Mouse (Mus musculus) MEL (cell line): ENCODE measurements around the gene Map2k1. TPM values are rescaled to one million over a fixed set of nuclear protein-coding genes. Genes with fewer than 3 reads are reported as not detected.

Experiments used
- DNase-seq: peaks from one replicate; pipeline ENCODE4 v3.0.0; 2011; ENCODE audit warnings: low read depth, low spot score
- H3K27ac ChIP-seq: 2 replicates; pipeline ENCODE4 v1.5.1; 2012; ENCODE audit warnings: low read depth, mild to moderate bottlenecking, control low read depth, low read length, moderate library complexity; ENCODE audit not compliant: control insufficient read depth
- H3K27me3 ChIP-seq, 2 experiments: fragments of 150-350 bp in 1 of 2; sonication (generic) in 1 of 2; 2 replicates each; pipeline ENCODE4 v1.6.1; 2012; ENCODE audit warnings: low read length in 2 of 2, mild to moderate bottlenecking in 2 of 2, improper control_type of control experiment in 1 of 2, moderate library complexity in 1 of 2; ENCODE audit not compliant: insufficient read depth in 2 of 2, control insufficient read depth in 1 of 2
- H3K36me3 ChIP-seq, 2 experiments: 2 replicates each; pipeline ENCODE4 v1.6.1; 2012 to 2014; ENCODE audit warnings: low read length in 2 of 2, improper control_type of control experiment in 1 of 2, inconsistent platforms in 1 of 2, mild to moderate bottlenecking in 1 of 2; ENCODE audit not compliant: insufficient read depth in 2 of 2, control insufficient read depth in 1 of 2
- H3K4me1 ChIP-seq, 2 experiments: fragments of 150-350 bp in 1 of 2; sonication (generic) in 1 of 2; 2 replicates each; pipeline ENCODE4 v1.6.1; 2012; ENCODE audit warnings: low read length in 2 of 2, improper control_type of control experiment in 1 of 2, mild to moderate bottlenecking in 1 of 2; ENCODE audit not compliant: insufficient read depth in 2 of 2, control insufficient read depth in 1 of 2
- H3K4me3 ChIP-seq, 2 experiments: fragments of 150-350 bp in 1 of 2; sonication (generic) in 1 of 2; 2 replicates each; pipeline ENCODE4 v1.5.1; 2012; ENCODE audit warnings: low read depth in 2 of 2, low read length in 2 of 2, mild to moderate bottlenecking in 2 of 2, moderate library complexity in 2 of 2, control low read depth in 1 of 2, improper control_type of control experiment in 1 of 2; ENCODE audit not compliant: control insufficient read depth in 1 of 2, insufficient read depth in 1 of 2
- H3K79me2 ChIP-seq: 2 replicates; pipeline ENCODE4 v1.6.1; 2012; ENCODE audit warnings: mild to moderate bottlenecking, low read length, moderate library complexity; ENCODE audit not compliant: control insufficient read depth, poor library complexity, insufficient read depth
- H3K9ac ChIP-seq: 2 replicates; pipeline ENCODE4 v1.6.1; 2012; ENCODE audit warnings: low read depth, mild to moderate bottlenecking, control low read depth, low read length, moderate library complexity; ENCODE audit not compliant: control insufficient read depth, poor library complexity, severe bottlenecking
- H3K9me3 ChIP-seq: fragments of 150-350 bp; sonication (generic); replicated peaks from 2 replicates; pipeline ENCODE4 v1.6.1; 2012; ENCODE audit warnings: mild to moderate bottlenecking, low read length, improper control_type of control experiment, moderate library complexity; ENCODE audit not compliant: insufficient read depth
- BHLHE40 ChIP-seq: IDR thresholded peaks from 2 replicates; pipeline ENCODE4 v1.6.1; 2012; ENCODE audit warnings: low read depth, mild to moderate bottlenecking, inconsistent platforms, low read length, improper control_type of control experiment, borderline replicate concordance
- CHD2 ChIP-seq: IDR thresholded peaks from 2 replicates; pipeline ENCODE4 v1.6.1; 2011; ENCODE audit warnings: low read length, improper control_type of control experiment
- E2F4 ChIP-seq: IDR thresholded peaks from 2 replicates; pipeline ENCODE4 v1.6.1; 2011; ENCODE audit warnings: low read depth, low read length, improper control_type of control experiment, borderline replicate concordance
- ELF1 ChIP-seq: IDR thresholded peaks from 2 replicates; pipeline ENCODE4 v1.6.1; 2014; ENCODE audit warnings: low read depth, mild to moderate bottlenecking, inconsistent platforms, low read length, improper control_type of control experiment, moderate library complexity
- EP300 ChIP-seq, 2 experiments: IDR thresholded peaks; 2 replicates each; pipeline ENCODE4 v1.6.1; 2011; ENCODE audit warnings: improper control_type of control experiment in 2 of 2, low read length in 2 of 2, low read depth in 1 of 2, mild to moderate bottlenecking in 1 of 2
- ETS1 ChIP-seq: IDR thresholded peaks from 2 replicates; pipeline ENCODE4 v1.6.1; 2012; ENCODE audit warnings: low read depth, mild to moderate bottlenecking, inconsistent platforms, low read length, improper control_type of control experiment, moderate library complexity
- JUND ChIP-seq: IDR thresholded peaks from 2 replicates; pipeline ENCODE4 v1.6.1; 2011; ENCODE audit warnings: low read depth, mild to moderate bottlenecking, improper control_type of control experiment, low read length
- KAT2A ChIP-seq: conservative IDR thresholded peaks from 2 replicates; pipeline ENCODE4 v1.6.1; 2012; ENCODE audit warnings: low read depth, low read length, improper control_type of control experiment, inconsistent platforms
- MAX ChIP-seq: IDR thresholded peaks from 2 replicates; pipeline ENCODE4 v1.6.1; 2011; ENCODE audit warnings: low read length, improper control_type of control experiment
- MXI1 ChIP-seq: IDR thresholded peaks from 2 replicates; pipeline ENCODE4 v1.6.1; 2011; ENCODE audit warnings: mild to moderate bottlenecking, low read depth, low read length, improper control_type of control experiment
- NRF1 ChIP-seq: IDR thresholded peaks from 2 replicates; pipeline ENCODE4 v1.6.1; 2014; ENCODE audit warnings: low read depth, mild to moderate bottlenecking, inconsistent platforms, low read length, improper control_type of control experiment, moderate library complexity; ENCODE audit not compliant: poor library complexity, insufficient read depth, severe bottlenecking
- POLR2A ChIP-seq, 2 experiments: IDR thresholded peaks; 2 replicates each; pipeline ENCODE4 v1.6.1; 2011 to 2012; ENCODE audit warnings: low read length in 2 of 2, mild to moderate bottlenecking in 2 of 2, control low read depth in 1 of 2, improper control_type of control experiment in 1 of 2, low read depth in 1 of 2, moderate library complexity in 1 of 2; ENCODE audit not compliant: control insufficient read depth in 1 of 2, insufficient read depth in 1 of 2, poor library complexity in 1 of 2
- SIN3A ChIP-seq: IDR thresholded peaks from 2 replicates; pipeline ENCODE4 v1.6.1; 2012; ENCODE audit warnings: low read length, improper control_type of control experiment, inconsistent platforms
- SMC3 ChIP-seq: IDR thresholded peaks from 2 replicates; pipeline ENCODE4 v1.6.1; 2011; ENCODE audit warnings: low read depth, low read length, improper control_type of control experiment
- TBP ChIP-seq: IDR thresholded peaks from 2 replicates; pipeline ENCODE4 v1.8.0; 2011; ENCODE audit warnings: low read depth, low read length, improper control_type of control experiment
- TCF12 ChIP-seq: IDR thresholded peaks from 2 replicates; pipeline ENCODE4 v1.6.1; 2014; ENCODE audit warnings: low read depth, mild to moderate bottlenecking, inconsistent platforms, low read length, improper control_type of control experiment, moderate library complexity
- UBTF ChIP-seq: IDR thresholded peaks from 2 replicates; pipeline ENCODE4 v1.6.1; 2012; ENCODE audit warnings: low read depth, mild to moderate bottlenecking, inconsistent platforms, low read length, improper control_type of control experiment, moderate library complexity, borderline replicate concordance; ENCODE audit not compliant: insufficient read depth
- USF1 ChIP-seq: IDR thresholded peaks from 2 replicates; pipeline ENCODE4 v1.6.1; 2014; ENCODE audit warnings: low read depth, mild to moderate bottlenecking, inconsistent platforms, low read length, improper control_type of control experiment, moderate library complexity
- USF2 ChIP-seq, 2 experiments: IDR thresholded peaks; 2 replicates each; pipeline ENCODE4 v1.6.1; 2011 to 2012; ENCODE audit warnings: improper control_type of control experiment in 2 of 2, low read length in 2 of 2, borderline replicate concordance in 1 of 2, inconsistent platforms in 1 of 2, low read depth in 1 of 2, mild to moderate bottlenecking in 1 of 2; ENCODE audit not compliant: insufficient read depth in 1 of 2
- ZKSCAN1 ChIP-seq: IDR thresholded peaks from 2 replicates; pipeline ENCODE4 v1.6.1; 2012; ENCODE audit warnings: low read depth, mild to moderate bottlenecking, inconsistent platforms, low read length, improper control_type of control experiment, moderate library complexity
- polyA plus RNA-seq, 2 experiments: library from polyadenylated mRNA; stranded (reverse) in 1 of 2; unstranded in 1 of 2; fragments of >175 nt in 1 of 2; fragments of >200 nt in 1 of 2; gene quantifications; 2 replicates each; pipeline versions ENCODE4 v1.2.1 to v1.2.4; 2012; ENCODE audit warnings: low replicate concordance in 2 of 2, low read depth in 1 of 2; ENCODE audit not compliant: insufficient read length in 2 of 2, insufficient read depth in 1 of 2, missing spikeins in 1 of 2
- total RNA-seq: library from RNA; depleted of rRNA; stranded (reverse); fragments of 300-350 nt; gene quantifications from 2 replicates; pipeline ENCODE4 v1.2.3, GENCODE M21; 2012

Gene Map2k1
- total and polyA plus RNA-seq, 3 experiments = 29.2 to 48.0 TPM; not detected in 1

GRCm38 (mm10) chr9:64236056-64236455 lies 17.4 kb downstream of the Map2k1 start:
- Histone ChIP-seq H3K4me3 (no peak overlapping the region), H3K27me3 (no peaks in the 10 kb centered on the region), H3K36me3 (0 out of 4 replicates have a peak, but pooled peaks cover 0 to 1% of the 10 kb centered on the region in 2 experiments), H3K4me1 (no peaks in the 10 kb centered on the region), H3K9ac (no peak overlapping the region), H3K27ac (no peak overlapping the region), H3K79me2 (peaks cover 1% of the 10 kb centered on the region; the same call in 1 of the 2 replicates), H3K9me3 (no peaks in the 10 kb centered on the region)
- TF ChIP-seq BHLHE40 = no peak
- no peak for TF ChIP-seq ZKSCAN1
- no peak for TF ChIP-seq TCF12
- no peak for TF ChIP-seq SIN3A
- TF ChIP-seq ETS1 = no peak
- no peak for TF ChIP-seq UBTF
- TF ChIP-seq MAX = no peak
- no peak for TF ChIP-seq USF1
- TF ChIP-seq, all 39 proteins: peak for 0
- no peak for DNase-seq

- no peak for TF ChIP-seq MXI1
- no peak for TF ChIP-seq JUND
- no peak for TF ChIP-seq TBP
- no peak for TF ChIP-seq SIN3A
- TF ChIP-seq POLR2A (IDR thresholded peaks at IDR 0.05; ENCODE audit: control insufficient read depth in 1 of 2, insufficient read depth in 1 of 2, low read depth in 1 of 2, low read length in 2 of 2, poor library complexity in 1 of 2) = no peak
- TF ChIP-seq NRF1 = no peak
- no peak for TF ChIP-seq E2F4
- TF ChIP-seq BHLHE40 = no peak
- TF ChIP-seq SMC3 = no peak
- no peak for TF ChIP-seq KAT2A
- no peak for TF ChIP-seq EP300 (IDR thresholded peaks at IDR 0.05; ENCODE audit: low read depth in 1 of 2, low read length in 2 of 2)
- TF ChIP-seq CHD2 = no peak
- TF ChIP-seq ETS1 = no peak
- TF ChIP-seq USF2 (IDR thresholded peaks at IDR 0.05; ENCODE audit: borderline replicate concordance in 1 of 2, insufficient read depth in 1 of 2, low read depth in 1 of 2, low read length in 2 of 2) = no peak
- no peak for TF ChIP-seq ELF1
- no peak for TF ChIP-seq MAX
- Histone ChIP-seq H3K36me3 (0 out of 4 replicates have a peak, but pooled peaks cover 0 to 1% of the 10 kb centered on the region in 2 experiments), H3K4me3 (no peak within 1 kb of the TSS), H3K4me1 (no peaks in the 10 kb centered on the region), H3K27ac (no peak within 1 kb of the TSS), H3K79me2 (peaks cover 1% of the 10 kb centered on the region; the same call in 1 of the 2 replicates), H3K9ac (no peak within 1 kb of the TSS), H3K27me3 (no peaks in the 10 kb centered on the region), H3K9me3 (no peaks in the 10 kb centered on the region)
- no peak for DNase-seq
Measured at GRCm38 (mm10) chr9:64234768-64235435, 18.5 kb downstream of the Map2k1 start, which contains the start of gene Uchl4. Uchl4 (plus strand) TSS chr9:64235201.
